Mouse (Mus musculus): Measurements from ENCODE around the gene Ppcdc.

The Ppcdc gene

DNA sequence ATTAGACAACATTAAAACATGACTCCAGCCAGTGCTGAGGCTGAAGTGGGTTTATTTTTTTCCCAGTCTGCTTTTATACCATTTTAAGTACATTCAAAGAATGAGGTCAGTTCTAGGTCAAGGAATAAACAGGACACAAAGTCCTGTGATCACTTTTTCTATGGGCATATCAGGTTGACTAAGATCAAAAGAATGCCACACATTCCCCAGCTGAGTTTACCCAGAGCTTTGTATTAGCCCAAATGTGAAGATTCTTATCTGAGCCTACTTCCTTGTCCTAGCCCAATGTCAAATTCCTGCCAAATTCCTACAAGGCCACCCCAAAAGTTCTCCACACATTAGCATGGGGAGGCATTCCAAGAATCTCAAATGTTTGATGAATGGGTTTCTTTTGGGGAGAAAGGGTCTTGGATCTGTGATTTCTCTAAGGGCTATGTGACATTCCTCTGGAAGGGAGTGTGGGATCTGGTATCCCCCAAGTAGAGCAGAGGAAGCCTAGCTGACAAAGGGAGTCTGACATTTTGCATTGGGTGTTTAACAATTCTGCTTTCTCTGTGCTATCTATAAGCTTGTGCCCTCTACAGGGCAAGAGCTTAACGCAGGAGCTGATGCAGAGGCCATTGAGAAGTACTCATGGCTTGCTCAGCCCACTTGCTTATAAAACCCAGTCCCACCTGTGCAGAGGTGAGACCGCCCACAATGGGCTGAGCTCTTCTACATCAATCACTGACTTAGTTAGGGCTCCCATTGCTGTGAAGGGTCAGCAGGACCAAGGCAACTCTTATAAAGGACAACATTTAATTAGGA lies 85.3 kb downstream of the Ppcdc start:
- DNase-seq: no peak

DNA sequence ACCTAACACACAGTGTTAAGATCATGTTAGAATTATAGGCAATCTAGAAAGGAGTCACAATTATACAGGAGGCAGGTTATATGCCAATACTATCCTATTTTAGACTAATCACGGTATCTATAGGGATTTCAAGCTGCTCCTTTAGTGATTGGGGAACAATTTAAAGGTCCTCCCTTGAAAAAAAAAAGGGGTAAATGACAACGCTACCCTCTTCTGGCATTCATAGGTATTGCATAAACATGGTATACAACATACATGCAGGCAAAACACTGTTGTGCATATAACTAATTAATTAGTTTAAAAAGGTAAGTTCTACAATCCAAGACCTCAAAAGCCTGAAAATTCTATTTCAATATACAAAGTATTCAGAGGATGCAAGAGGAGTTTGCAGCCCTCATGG lies 88.6 kb downstream of the Ppcdc start:
- no peak for DNase-seq

DNA sequence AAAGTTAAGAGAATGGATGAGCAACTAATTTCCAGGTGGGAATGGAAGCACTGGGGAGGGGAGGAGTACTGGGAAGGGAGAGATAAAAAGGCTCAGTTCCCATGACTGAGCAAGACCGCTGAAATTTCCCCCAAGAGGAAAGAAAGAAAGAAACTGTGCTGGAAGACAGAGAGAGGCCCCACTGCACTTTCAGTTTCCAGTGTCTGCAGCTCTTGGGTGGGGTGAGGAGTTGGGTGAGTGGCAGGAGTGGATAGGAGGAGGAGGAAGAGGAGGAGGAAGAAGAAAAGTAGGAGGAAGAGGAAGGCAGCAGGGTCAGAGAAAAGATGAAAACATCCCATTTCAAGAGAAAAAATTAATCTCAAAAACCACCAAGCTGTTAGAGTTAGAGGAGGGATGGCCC lies 94.0 kb downstream of the Ppcdc start:
- DNase-seq: peak in 1 of 2 experiments; percentile 5

DNA sequence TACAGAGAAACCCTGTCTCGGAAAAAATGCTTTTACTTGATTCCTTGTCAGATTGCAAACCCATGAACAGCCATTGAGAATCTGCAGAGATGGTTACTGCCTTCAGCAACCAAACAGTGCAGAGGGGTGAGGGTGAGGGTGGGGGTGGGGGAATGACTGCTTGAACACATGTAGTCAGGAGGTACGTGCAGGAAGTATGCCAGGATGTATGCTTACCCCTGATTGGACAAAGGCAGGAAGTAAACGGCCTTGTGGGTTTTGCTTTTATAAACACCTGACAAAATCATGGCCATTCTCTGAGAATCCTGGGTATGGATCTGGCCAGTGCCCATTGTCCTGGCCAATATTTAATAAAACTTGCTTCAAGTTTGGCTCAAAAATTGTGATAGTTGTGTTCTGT lies 96.2 kb downstream of the Ppcdc start:
- peak; percentile 13 to 33 for DNase-seq

DNA sequence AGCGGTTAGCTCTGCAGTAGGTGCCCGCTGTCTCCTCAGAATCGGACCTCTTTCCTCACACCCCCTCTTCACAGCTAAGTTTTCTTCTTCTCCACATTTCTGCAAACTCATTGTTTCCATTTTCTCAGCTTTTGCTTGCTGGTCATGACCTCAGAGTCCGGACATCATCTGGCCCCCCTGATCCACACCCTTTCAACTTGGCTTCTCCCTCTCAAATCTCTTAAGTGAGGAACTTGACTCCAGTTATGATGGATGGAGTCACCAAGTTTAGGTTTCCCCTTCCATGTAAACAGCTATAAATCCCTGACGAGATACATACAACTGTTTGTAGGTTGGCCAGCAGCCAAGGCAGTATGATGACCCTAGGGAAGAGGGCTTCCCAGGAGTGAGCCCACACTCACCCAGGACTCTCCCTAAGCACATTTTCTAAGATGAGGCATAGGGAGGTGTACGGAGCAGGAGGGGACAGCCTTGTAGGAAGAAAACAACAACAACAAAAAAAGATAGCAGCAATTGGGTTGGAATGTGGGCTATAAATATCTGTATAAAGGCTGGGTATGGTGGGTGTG lies 96.9 kb downstream of the Ppcdc start:
- DNase-seq: no peak

DNA sequence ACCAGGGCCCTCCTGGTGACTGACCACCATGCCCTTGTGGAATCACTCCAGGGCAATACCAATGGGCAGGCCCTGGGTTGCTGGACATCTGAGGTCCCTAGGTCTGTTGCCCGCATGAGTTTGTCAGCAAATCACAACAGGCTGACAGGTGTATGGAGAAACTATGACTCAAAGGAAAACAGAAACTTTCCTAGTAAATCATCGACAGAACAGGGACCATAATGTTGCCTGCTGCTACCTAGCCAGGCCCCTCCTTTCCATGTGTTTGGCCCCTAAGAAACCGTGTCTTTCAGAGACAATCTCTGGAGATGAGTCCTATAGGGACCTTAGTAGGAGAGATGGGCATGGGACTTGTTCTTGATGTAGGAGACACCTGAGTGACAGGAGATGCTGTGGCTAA lies 97.7 kb downstream of the Ppcdc start:
- peak in 1 of 2 experiments; percentile 6 for DNase-seq

DNA sequence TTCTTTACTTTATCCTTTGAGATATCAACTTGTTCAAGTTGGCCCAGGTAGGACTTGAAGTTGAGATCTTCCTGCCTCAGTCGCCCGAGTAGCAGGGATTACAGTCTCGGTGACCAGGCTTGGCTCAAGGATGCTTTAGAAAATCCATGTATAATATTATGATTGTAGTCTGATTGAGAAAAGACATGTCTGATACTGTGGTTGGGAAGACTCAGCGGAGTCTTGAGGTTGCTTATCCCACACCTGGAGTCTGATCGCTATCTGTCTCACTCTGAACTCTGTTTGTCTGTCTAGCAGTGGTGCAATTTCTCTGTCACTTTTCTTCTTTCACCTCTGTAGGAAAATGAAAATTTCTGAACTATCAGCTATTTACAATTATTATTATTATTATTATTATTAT lies 99.6 kb downstream of the Ppcdc start:
- DNase-seq: peak in 1 of 2 experiments; percentile 8

DNA sequence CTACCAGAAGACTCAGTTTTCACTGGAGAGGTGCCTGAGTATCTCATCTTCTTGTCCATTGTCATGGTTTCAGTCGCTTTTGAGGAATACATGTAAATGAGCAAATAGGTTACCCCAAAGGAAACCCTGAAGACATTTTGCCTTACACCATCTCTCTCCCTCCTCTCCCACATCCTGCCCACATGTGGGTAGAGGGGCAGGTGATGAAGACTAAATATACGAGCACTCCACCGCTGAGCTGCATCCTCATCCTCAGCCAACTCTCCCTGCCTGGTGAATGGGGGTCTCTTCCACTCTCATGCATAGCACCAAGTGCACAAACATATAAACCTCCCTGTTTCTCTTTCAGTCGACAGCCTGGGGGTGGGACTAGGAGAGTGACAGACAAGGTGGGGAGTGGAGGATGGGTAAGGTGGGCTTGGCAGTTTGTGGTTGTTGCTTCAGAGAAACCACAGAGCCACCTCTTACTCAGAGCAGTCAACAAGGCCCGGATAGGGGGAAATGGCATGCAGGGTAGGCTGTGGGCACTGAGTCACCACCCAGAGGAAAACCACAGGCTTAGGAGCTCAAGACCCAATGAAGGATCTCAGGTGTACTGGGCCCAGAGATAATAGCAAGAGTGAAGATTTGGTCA lies 100.2 kb downstream of the Ppcdc start:
- DNase-seq: peak; percentile 82 to 86

DNA sequence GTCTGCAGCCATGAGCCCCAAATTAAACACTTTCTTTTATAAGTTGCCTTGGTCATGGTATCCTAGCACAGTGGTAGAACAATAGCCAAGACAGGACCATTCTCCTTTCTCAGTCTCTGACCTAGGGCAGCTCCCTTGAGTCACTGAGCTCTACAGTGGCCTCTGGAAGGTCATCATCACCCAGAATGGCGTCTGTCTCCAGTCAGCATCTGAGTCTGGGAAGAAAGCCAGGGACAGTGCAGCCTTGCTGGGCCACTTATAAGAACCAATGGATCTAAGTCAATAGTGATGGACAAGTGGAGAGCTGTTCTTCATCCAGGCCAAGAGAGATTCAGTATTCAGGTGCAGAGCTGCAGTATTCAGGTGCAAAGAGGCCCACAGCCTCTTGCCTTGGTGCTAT lies 101.2 kb downstream of the Ppcdc start:
- DNase-seq: no peak
